Mouse (Mus musculus): ENCODE measurements around the gene Herc3. TPM values are rescaled to one million over a fixed set of nuclear protein-coding genes. Genes with fewer than 3 reads are reported as not detected.
"Not testable (repeated sequence)": the region's sequence is repeated elsewhere in the genome, so short reads cannot be mapped to it uniquely, and the experiment has no call there.

Herc3 gene
- polyA plus RNA-seq, 1 experiment from 2014 or later: 9.1 TPM

DNA sequence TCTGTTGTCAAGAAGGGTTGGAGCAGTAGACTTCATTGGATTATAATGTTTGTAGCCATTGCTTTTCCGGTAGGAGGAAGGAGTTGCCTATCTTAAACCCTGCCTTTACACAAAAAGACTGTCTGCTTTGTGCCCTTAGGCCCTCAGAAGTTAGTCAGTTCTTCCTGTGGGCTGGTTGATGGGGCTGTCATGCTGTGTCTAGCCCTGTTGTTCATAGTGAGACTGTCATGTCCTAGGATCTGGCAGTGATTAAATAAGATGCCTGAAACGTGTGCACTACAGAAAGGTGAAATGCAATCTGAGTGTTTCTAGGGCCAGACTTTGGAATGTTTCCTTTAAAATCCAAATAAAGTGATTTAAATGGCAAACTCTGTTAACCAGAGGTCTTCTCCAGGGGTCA, 10.9 kb downstream of the Herc3 start:
- DNase-seq (ENCODE audit: low spot score): no peak
- WGBS: 49% methylated on average over 2 of the region's 2 CpGs
- Histone ChIP-seq H3K27ac (no peak overlapping the region), H3K4me1 (0 out of 2 replicates have a peak, but pooled peaks cover 6% of the 10 kb centered on the region), H3K36me3 (no peaks in the 10 kb centered on the region), H3K27me3 (ENCODE audit: insufficient read depth, poor library complexity, severe bottlenecking) (no peaks in the 10 kb centered on the region), H3K4me3 (no peak overlapping the region), H3K9me3 (no peaks in the 10 kb centered on the region)

DNA sequence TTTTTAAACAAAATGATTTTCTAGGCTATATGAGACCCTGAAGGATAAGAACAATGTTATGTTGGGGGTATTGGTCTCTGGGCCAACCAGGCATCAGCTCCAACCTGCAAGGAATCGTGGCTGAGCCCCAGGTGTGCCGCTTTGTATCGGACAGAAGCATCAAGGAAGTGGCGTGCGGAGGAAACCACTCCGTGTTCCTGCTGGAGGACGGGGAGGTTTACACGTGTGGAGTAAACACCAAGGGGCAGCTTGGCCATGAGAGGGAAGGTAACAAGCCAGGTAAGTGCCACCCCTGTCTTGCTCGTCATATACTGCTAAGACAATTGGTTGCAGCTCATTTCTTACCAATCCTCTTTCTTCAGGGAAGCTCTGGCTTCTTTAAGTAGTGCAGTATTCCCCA, 12.3 kb downstream of the Herc3 start:
- 90% methylated on average over 9 of the region's 9 CpGs for WGBS
- Histone ChIP-seq H3K4me1 (0 out of 2 replicates have a peak, but pooled peaks cover 3% of the 10 kb centered on the region), H3K27ac (no peak overlapping the region), H3K4me3 (no peak overlapping the region), H3K27me3 (ENCODE audit: insufficient read depth, poor library complexity, severe bottlenecking) (no peaks in the 10 kb centered on the region), H3K9me3 (no peaks in the 10 kb centered on the region), H3K36me3 (0 out of 2 replicates have a peak, but pooled peaks cover 2% of the 10 kb centered on the region)
- no peak for DNase-seq (ENCODE audit: low spot score)

DNA sequence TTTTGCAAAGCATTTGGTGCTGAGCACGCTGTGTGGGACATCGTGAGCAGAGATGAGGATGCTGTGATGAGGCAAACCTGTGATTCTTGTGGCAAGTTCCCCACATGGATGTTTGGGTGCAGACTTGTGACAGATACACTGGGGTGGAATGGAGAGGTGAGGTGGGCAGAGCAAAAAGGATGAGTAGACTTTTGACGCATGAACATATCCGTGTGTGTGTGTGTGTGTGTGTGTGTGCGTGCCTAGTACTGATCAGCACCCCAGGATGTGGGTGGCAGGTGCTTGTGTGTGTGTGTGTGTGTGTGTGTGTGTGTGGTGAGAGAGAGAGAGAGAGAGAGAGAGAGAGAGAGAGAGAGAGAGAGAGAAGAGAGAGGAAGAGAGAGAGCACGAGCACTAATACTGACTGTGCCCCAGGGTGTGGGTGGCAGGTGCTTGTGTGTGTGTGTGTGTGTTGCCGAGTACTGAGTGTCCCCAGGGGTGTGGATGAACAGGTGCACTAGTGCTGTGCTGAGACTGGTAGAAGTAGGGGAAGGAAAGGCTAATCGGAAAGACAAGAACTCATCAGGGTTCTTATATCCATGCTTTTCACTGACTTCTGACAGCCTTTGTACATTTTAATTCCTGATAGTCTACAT, 13.0 kb downstream of the Herc3 start:
- Histone ChIP-seq H3K27me3 (ENCODE audit: insufficient read depth, poor library complexity, severe bottlenecking) (no peaks in the 10 kb centered on the region), H3K36me3 (0 out of 2 replicates have a peak, but pooled peaks cover 2% of the 10 kb centered on the region), H3K27ac (no peak overlapping the region), H3K4me1 (0 out of 2 replicates have a peak, but pooled peaks cover 3% of the 10 kb centered on the region), H3K9me3 (no peaks in the 10 kb centered on the region), H3K4me3 (no peak overlapping the region)
- WGBS: 94% methylated on average over 7 of the region's 8 CpGs
- DNase-seq (ENCODE audit: low spot score): no peak

DNA sequence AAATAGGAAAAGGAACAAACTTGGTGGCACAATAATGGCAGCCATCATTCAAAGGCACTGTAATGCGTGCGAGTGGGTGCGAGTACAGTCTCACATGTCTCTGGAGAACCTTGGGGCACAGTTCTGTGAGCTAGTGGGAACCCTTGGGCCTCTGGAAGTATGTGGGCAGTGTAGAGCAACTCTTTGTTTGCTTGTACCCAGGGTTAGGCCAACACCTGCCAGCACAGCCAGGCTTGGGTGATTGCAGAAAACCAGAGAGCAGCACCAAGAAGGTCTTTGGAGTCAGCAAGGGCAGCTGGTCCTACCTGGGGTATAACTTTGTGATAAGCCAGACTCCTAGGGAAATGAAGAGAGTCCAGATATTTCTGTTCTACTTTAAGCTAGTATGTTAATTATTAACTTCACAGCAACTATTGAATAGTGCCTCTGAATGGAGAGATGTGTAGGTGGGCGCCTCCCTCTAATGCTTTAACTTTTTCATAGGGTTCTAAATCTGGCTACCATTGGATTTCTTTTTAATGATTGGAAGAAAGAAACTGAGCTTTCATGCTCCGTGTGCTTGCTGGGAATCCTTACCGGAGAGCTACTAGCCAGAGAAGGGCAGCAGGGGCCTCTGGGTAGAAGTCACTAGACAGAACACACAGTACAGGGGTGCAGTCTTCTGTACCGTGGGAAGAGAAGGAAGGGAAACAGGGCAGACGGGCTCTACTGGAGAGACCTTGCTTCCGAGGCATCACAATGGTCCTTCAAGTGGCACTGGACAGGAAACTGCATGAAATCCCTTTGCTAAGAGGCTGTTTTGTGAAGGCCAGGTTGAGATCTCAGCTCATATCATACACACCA, 15.8 kb downstream of the Herc3 start:
- Histone ChIP-seq H3K4me1 (0 out of 2 replicates have a peak, but pooled peaks cover 3% of the 10 kb centered on the region), H3K4me3 (no peak overlapping the region), H3K9me3 (no peaks in the 10 kb centered on the region), H3K36me3 (0 out of 2 replicates have a peak, but pooled peaks cover 2% of the 10 kb centered on the region), H3K27me3 (ENCODE audit: insufficient read depth, poor library complexity, severe bottlenecking) (no peaks in the 10 kb centered on the region), H3K27ac (no peak overlapping the region)
- WGBS: 87% methylated on average over 9 of the region's 9 CpGs
- no peak for DNase-seq (ENCODE audit: low spot score)

DNA sequence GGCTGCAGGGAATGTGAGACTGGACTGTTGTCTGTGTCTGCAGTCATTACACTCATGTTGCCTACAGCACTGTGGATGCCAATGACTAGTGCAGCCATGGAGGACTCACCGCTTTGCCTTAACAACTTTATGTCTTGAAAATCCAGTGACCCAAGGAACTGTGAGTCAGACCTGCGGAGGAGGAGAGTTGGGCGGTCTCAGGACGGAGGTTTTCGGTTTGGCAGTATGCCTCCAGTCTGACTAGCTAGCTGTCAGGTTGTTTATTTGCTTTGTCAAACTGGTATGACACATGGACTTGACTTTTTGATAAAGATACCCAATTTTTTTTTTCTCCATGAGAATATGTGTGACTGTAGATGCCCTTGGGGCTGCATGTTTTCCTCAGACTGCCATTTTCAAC, 16.6 kb downstream of the Herc3 start:
- H3K27me3 ChIP-seq (ENCODE audit: insufficient read depth, poor library complexity, severe bottlenecking): no peaks in the 10 kb centered on the region
- H3K4me1 ChIP-seq: no peaks in the 10 kb centered on the region
- H3K27ac ChIP-seq: no peak overlapping the region
- WGBS: 82% methylated on average over 5 of the region's 5 CpGs
- no peak overlapping the region for H3K4me3 ChIP-seq
- 0 out of 2 replicates have a peak, but pooled peaks cover 2% of the 10 kb centered on the region for H3K36me3 ChIP-seq
- H3K9me3 ChIP-seq: no peaks in the 10 kb centered on the region
- no peak for DNase-seq (ENCODE audit: low spot score)

DNA sequence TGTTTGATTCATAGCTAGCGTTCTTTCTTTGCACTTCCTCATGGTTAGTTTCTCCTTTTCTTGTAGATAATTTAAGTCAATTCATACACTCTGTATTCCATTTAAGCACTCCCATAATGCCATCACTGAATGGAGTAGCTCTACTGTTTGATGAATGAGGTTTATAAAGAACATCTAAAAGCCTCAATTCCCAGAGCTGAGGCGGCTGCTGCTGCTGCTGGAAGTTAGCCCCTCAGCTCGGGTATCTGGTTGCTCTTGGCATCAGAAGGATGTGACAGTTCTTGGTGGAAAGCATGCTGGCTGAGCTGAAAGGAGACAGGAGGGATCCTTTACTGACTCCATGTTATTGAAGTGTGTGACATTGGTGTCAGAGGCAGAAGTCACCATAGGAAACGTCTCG, 18.1 kb downstream of the Herc3 start:
- Histone ChIP-seq H3K27me3 (ENCODE audit: insufficient read depth, poor library complexity, severe bottlenecking) (no peaks in the 10 kb centered on the region), H3K9me3 (no peaks in the 10 kb centered on the region), H3K4me1 (no peaks in the 10 kb centered on the region), H3K27ac (no peak overlapping the region), H3K36me3 (0 out of 2 replicates have a peak, but pooled peaks cover 2% of the 10 kb centered on the region), H3K4me3 (no peak overlapping the region)
- no peak for DNase-seq (ENCODE audit: low spot score)
- 71% methylated on average over 5 of the region's 5 CpGs for WGBS

DNA sequence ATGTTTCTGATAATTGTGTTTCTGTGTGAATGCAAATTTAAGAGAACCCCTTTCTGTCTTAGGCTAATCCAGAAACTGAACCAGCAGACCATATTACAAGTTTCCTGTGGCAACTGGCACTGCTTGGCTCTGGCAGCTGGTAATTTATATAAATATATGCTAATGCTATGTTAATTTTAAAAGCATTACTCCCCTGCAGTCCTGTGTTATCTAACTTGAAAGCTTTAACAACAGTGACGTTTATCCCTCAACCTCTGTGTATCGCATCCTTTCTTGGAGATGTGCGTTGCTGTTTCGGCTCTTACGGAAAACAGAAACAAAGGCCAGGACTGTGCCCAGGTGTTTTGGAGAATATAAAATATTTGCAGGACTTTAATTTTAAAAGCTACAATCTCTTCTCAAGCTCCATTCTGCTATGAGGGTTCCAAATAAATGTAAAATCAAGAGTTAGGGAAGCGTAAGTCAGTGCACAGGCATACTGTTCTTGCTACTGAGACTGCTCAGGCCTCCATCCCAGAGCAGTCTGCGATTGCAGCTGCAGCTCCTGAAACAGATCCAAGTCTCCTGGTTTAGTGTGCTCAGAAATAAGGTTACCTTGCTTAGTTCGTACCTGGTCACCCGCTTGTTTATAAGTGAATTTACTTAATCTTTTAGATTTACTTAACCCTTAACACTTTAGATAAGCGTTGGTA, 24.6 kb downstream of the Herc3 start:
- no peaks in the 10 kb centered on the region for H3K27me3 ChIP-seq (ENCODE audit: insufficient read depth, poor library complexity, severe bottlenecking)
- H3K4me1 ChIP-seq: 0 out of 2 replicates have a peak, but pooled peaks cover 4% of the 10 kb centered on the region
- no peak overlapping the region for H3K27ac ChIP-seq
- no peaks in the 10 kb centered on the region for H3K9me3 ChIP-seq
- peaks cover 7% of the 10 kb centered on the region; the same call in 1 of the 2 replicates for H3K36me3 ChIP-seq
- no peak overlapping the region for H3K4me3 ChIP-seq
- DNase-seq (ENCODE audit: low spot score): no peak
- 84% methylated on average over 10 of the region's 10 CpGs for WGBS

DNA sequence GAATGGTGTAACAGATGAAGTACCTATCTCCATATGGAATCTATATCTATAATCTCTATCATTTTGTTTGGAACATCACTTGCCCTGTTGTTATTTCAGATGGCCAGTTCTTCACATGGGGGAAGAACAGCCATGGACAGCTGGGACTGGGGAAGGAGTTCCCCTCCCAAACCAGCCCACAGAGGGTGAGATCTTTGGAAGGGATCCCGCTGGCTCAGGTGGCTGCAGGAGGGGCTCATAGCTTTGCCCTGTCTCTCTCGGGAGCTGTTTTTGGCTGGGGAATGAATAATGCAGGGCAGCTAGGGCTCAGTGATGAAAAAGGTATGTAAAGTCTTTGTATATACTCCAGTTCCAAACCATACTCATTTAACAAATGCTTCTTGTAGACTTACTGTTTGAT, 25.2 kb downstream of the Herc3 start:
- DNase-seq (ENCODE audit: low spot score): no peak
- Histone ChIP-seq H3K27me3 (ENCODE audit: insufficient read depth, poor library complexity, severe bottlenecking) (no peaks in the 10 kb centered on the region), H3K27ac (no peak overlapping the region), H3K4me3 (no peak overlapping the region), H3K36me3 (peaks cover 7% of the 10 kb centered on the region; the same call in 1 of the 2 replicates), H3K4me1 (0 out of 2 replicates have a peak, but pooled peaks cover 4% of the 10 kb centered on the region), H3K9me3 (no peaks in the 10 kb centered on the region)
- WGBS: 53% methylated on average over 2 of the region's 2 CpGs

DNA sequence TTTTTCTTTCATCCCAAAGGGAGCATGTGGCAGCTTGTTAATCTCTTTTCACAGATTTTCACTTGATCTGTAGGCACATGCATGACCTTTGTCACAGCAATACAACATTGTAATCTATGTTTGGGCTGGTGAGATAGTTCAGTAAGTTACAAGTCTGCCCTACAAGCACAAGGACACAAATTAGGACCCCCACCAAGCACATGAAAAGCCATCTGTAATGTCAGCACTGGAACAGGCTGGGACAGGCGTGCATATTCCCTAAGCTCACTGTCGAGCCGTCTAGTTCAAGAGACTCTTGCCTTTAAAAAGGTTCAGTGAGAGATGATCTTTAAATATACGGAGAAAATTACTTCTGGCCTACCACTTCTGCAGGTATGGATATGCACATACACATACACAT, 28.3 kb downstream of the Herc3 start:
- Histone ChIP-seq H3K27me3 (ENCODE audit: insufficient read depth, poor library complexity, severe bottlenecking) (no peaks in the 10 kb centered on the region), H3K4me1 (0 out of 2 replicates have a peak, but pooled peaks cover 7% of the 10 kb centered on the region), H3K36me3 (peaks cover 7% of the 10 kb centered on the region; the same call in 1 of the 2 replicates), H3K4me3 (no peak overlapping the region), H3K9me3 (no peaks in the 10 kb centered on the region), H3K27ac (no peak overlapping the region)
- 84% methylated on average over 4 of the region's 4 CpGs for WGBS
- no peak for DNase-seq (ENCODE audit: low spot score)

DNA sequence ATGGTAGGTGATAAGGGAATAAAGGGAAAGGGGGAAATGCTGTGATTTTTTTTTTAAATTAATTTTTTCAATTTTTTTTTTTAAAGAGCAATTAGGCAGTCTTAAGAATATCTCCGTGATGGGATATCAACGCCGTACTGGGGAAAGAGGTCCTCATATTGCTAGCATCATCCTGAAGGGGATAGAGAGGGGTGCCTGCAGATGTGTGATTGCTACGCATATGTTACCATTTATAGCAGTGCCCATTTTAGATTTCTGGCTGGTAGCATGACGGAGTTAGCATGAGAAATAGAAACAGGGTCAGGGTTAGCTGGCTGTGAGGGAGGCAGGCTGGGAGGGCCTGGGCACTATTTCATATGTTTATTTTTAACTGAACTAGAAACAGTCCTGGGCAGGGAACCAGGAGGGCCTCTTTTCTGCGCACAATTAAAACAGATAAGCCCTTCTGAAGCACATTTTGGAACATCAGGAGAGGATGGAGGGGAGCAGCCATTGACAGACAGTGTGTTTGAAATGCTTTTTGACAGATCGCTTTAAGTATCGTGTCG, 31.3 kb downstream of the Herc3 start:
- H3K4me3 ChIP-seq: no peak overlapping the region
- 70% methylated on average over 9 of the region's 9 CpGs for WGBS
- 0 out of 2 replicates have a peak overlapping the region, but pooled peaks have one; percentile 53 for H3K27ac ChIP-seq
- no peak for DNase-seq (ENCODE audit: low spot score)
- H3K27me3 ChIP-seq (ENCODE audit: insufficient read depth, poor library complexity, severe bottlenecking): no peaks in the 10 kb centered on the region
- peaks cover 3% of the 10 kb centered on the region; the same call in 1 of the 2 replicates for H3K4me1 ChIP-seq
- H3K36me3 ChIP-seq: peaks cover 7% of the 10 kb centered on the region; the same call in 1 of the 2 replicates
- no peaks in the 10 kb centered on the region for H3K9me3 ChIP-seq

DNA sequence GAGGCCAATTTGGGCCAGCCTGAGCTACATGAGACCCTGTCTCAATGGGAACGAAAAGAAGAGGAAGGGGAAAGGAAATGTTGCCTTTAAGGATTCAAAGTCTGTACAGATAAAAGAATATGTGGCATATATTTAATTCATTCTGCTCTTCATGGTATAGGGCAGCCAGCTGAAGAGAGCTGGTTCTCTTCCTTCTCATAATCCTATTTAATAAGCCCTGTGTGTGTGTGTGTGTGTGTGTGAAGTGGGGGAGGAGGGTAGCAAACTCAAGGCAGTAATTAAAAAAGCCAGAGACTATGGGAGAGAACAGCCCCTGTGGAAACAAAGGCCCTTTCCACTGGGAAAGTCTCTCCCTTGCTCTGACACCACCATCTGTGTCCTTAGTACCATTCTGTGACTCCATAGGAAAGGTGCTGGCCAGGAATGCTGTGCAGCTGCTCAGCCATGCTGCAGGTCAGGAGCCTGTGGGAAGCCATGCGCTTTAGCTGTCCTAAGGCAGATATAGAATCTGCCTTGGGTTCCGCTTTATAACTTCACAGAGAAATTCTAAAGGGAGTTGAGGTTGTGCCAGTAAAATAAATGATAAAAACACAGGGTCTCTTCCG, 32.5 kb downstream of the Herc3 start:
- no peak for DNase-seq (ENCODE audit: low spot score)
- Histone ChIP-seq H3K4me3 (no peak overlapping the region), H3K27me3 (ENCODE audit: insufficient read depth, poor library complexity, severe bottlenecking) (no peaks in the 10 kb centered on the region), H3K9me3 (no peaks in the 10 kb centered on the region), H3K36me3 (peaks cover 7% of the 10 kb centered on the region; the same call in 1 of the 2 replicates), H3K4me1 (peaks cover 9% of the 10 kb centered on the region; the same call in 1 of the 2 replicates), H3K27ac (no peak overlapping the region)
- 87% methylated on average over 4 of the region's 4 CpGs for WGBS

DNA sequence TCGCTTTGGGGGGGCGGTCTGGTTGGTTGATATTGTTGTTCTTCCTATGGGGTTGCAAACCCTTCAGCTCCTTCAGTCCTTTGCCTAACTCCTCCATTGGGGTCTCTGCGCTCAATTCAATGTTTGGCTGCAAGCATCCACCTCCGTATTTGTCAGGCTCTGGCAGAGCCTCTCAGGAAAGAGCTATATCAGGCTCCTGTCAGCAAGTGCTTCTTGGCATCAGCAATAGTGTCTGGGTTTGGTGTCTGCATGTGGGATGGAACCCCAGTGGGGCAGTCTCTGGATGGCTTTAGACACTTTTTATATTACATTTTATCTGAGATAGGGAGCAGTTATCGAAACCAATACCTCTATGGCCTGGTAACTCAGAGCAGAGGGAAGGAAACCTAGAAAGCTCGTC, 36.6 kb downstream of the Herc3 start:
- DNase-seq (ENCODE audit: low spot score); H3K4me3 ChIP-seq; H3K27ac ChIP-seq; H3K9me3 ChIP-seq; H3K4me1 ChIP-seq; H3K27me3 ChIP-seq (ENCODE audit: insufficient read depth, poor library complexity, severe bottlenecking); H3K36me3 ChIP-seq: not testable (repeated sequence)
- WGBS: 74% methylated on average over 6 of the region's 6 CpGs

All from heart, embryonic 10.5 days (tissue).